ENCODE assay signal across 17 mouse cellular contexts in the genomic region with DNA sequence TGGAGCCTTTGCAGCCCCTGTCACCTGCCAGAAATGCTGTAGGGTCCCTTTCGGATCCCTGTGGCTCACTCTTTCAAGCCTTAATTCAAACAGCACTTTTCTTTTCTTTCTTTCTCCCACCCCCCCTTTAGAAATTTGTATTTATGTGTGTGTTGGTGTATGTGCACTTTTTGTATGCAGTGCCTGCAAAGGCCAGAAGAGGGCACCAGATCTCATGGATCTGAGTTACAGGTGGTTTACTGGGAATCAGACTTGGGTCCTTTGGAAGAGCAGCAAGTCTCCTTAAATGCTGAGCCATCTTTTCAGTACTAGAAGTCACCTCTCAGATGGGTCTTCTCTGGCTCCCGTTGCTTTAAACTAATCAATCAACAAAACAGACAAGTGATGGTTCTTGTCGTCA. TPM values are rescaled to one million over a fixed set of nuclear protein-coding genes. Genes with fewer than 3 reads are reported as not detected.
DNase-seq lines count a peak whose midpoint lies in the region; ATAC-seq and TF ChIP-seq lines count a peak whose summit lies in the region.
"Had no signal": no experiment of that assay in that cellular context is flagged by ENCODE, and none has a peak within 500 bp of the region (broad histone marks: within the 10 kb centered on the region; RNA-seq: fewer than 3 reads in every experiment).

No protein-coding gene starts in this region.

- ATAC-seq in forebrain, postnatal 0 days: no peak
- no peak for ATAC-seq in forebrain, embryonic 13.5 days
- ATAC-seq: activated CD4-positive, CD25-positive, alpha-beta regulatory T cell, adult 4 months had no signal

- no peak overlapping the region for H3K4me3 ChIP-seq in forebrain, postnatal 0 days (ENCODE audit: low read depth, low read length)
- no peak overlapping the region for H3K4me3 ChIP-seq in forebrain, embryonic 13.5 days
- H3K4me3 ChIP-seq in left cerebral cortex, adult 2 months: no peak overlapping the region
- H3K4me3 ChIP-seq: forebrain, embryonic 12.5 days; heart, embryonic 12.5 days; limb, embryonic 12.5 days had no signal

- no peaks in the 10 kb centered on the region for H3K36me3 ChIP-seq in forebrain, postnatal 0 days (ENCODE audit: insufficient read depth)
- H3K36me3 ChIP-seq in forebrain, embryonic 13.5 days (ENCODE audit: poor library complexity, severe bottlenecking): no peaks in the 10 kb centered on the region
- H3K36me3 ChIP-seq: forebrain, embryonic 12.5 days; heart, embryonic 12.5 days; limb, embryonic 12.5 days had no signal

- WGBS in forebrain, postnatal 0 days: 94% methylated on average over 3 of the region's 3 CpGs
- 96% methylated on average over 3 of the region's 3 CpGs for WGBS in forebrain, embryonic 13.5 days

- H3K4me1 ChIP-seq in forebrain, postnatal 0 days (ENCODE audit: insufficient read depth): no peaks in the 10 kb centered on the region
- peaks cover 17% of the 10 kb centered on the region for H3K4me1 ChIP-seq in forebrain, embryonic 13.5 days
- H3K4me1 ChIP-seq: heart, embryonic 12.5 days had no signal

- peaks cover 4% of the 10 kb centered on the region; the same call in 1 of the 2 replicates for H3K27me3 ChIP-seq in forebrain, postnatal 0 days (ENCODE audit: insufficient read depth, low read length)
- H3K27me3 ChIP-seq in forebrain, embryonic 13.5 days: peaks cover 32% of the 10 kb centered on the region

- no peak overlapping the region for H3K27ac ChIP-seq in forebrain, postnatal 0 days (ENCODE audit: low read depth, low read length)
- H3K27ac ChIP-seq in forebrain, embryonic 13.5 days: no peak overlapping the region
- no peak overlapping the region for H3K27ac ChIP-seq in left cerebral cortex, adult 2 months
- H3K27ac ChIP-seq: forebrain, embryonic 12.5 days; limb, embryonic 12.5 days had no signal

- intact Hi-C loops in left cerebral cortex, adult 2 months (cut with DNase I): no loop called here

- no peak overlapping the region for H3K9ac ChIP-seq in forebrain, postnatal 0 days
- H3K9ac ChIP-seq in forebrain, embryonic 13.5 days: no peak overlapping the region
- H3K9ac ChIP-seq: forebrain, embryonic 12.5 days; heart, embryonic 12.5 days; limb, embryonic 12.5 days had no signal

- H3K4me2 ChIP-seq in forebrain, postnatal 0 days (ENCODE audit: low read depth): no peak overlapping the region
- H3K4me2 ChIP-seq in forebrain, embryonic 13.5 days: no peak overlapping the region
- H3K4me2 ChIP-seq: forebrain, embryonic 12.5 days; heart, embryonic 12.5 days; limb, embryonic 12.5 days; midbrain, embryonic 11.5 days had no signal

- H3K9me3 ChIP-seq in forebrain, postnatal 0 days (ENCODE audit: low read length): no peaks in the 10 kb centered on the region
- 0 out of 2 replicates have a peak, but pooled peaks cover 5% of the 10 kb centered on the region for H3K9me3 ChIP-seq in forebrain, embryonic 13.5 days (replicated peaks)
- H3K9me3 ChIP-seq: forebrain, embryonic 12.5 days had no signal

- no peak for DNase-seq in forebrain, postnatal 0 days
- no peak for DNase-seq in left cerebral cortex, adult 2 months (ENCODE audit: extremely low spot score in 1 of 2, low spot score in 2 of 2)
- DNase-seq in left cerebral cortex, adult 11 months (ENCODE audit: low spot score): no peak
- DNase-seq in A20 (ENCODE audit: low read depth, low spot score) (peak; percentile 40), ZHBTc4 (ENCODE audit: low read depth, low spot score) (peak; percentile 68)
- no peak for DNase-seq in spleen, postnatal 4 days (ENCODE audit: low spot score in 2 of 2)
- DNase-seq in adrenal gland, adult 2 months: no peak
- DNase-seq: adrenal gland, postnatal 36 days; heart, postnatal 4 days; kidney, adult 9 months; lung, postnatal 4 days had no signal

- peak; percentile 53 for TF ChIP-seq CTCF in forebrain, postnatal 0 days (IDR thresholded peaks at IDR 0.05; ENCODE audit: low read depth)
- peak; percentile 16 for TF ChIP-seq CTCF in left cerebral cortex, adult 2 months (IDR thresholded peaks at IDR 0.05)

RNA-seq across cellular contexts. Expression of gene Cabp7, which starts 7.5 kb away (rescaled TPM):
- 5.3 and 5.5 TPM in 2 replicates for total RNA-seq in forebrain, postnatal 0 days (2014; rRNA removed)
- 1.3 and 1.6 TPM in 2 replicates for polyA plus RNA-seq in forebrain, postnatal 0 days (2015; fragmentation: Nextera tagmentation; extraction: Ambion mirVana)
- polyA plus RNA-seq in forebrain, embryonic 13.5 days (2015; fragmentation: Nextera tagmentation; extraction: Ambion mirVana): 0.59 and 0.87 TPM in 2 replicates
- 10 to 100 TPM; 15.6 to 22.7 TPM for total RNA-seq in left cerebral cortex, adult 2 months (2021)
- under 1 TPM in 1 of 2 experiments, not detected in 1; 0.24 TPM for total RNA-seq in adrenal gland, adult 2 months (2021)
- 0.08 and 0.28 TPM in 2 replicates for polyA plus RNA-seq in adrenal gland, adult 2 months (2012; rRNA removed)
- total RNA-seq: heart, postnatal 4 days had no signal

RNA-seq across cellular contexts. Expression of gene Zmat5, which starts 49.6 kb away (rescaled TPM):
- 20.6 and 29.5 TPM in 2 replicates for total RNA-seq in forebrain, postnatal 0 days (2014; rRNA removed)
- 62.6 and 78.7 TPM in 2 replicates for polyA plus RNA-seq in forebrain, postnatal 0 days (2015; fragmentation: Nextera tagmentation; extraction: Ambion mirVana)
- polyA plus RNA-seq in forebrain, embryonic 13.5 days (2015; fragmentation: Nextera tagmentation; extraction: Ambion mirVana): 83.1 and 84.4 TPM in 2 replicates
- 10 to 100 TPM; 31.1 to 33.9 TPM for total RNA-seq in left cerebral cortex, adult 2 months (2021)
- total RNA-seq in adrenal gland, adult 2 months (2021): 10 to 100 TPM; 45.6 to 60.6 TPM
- polyA plus RNA-seq in adrenal gland, adult 2 months (2012; rRNA removed): 52.9 and 67.8 TPM in 2 replicates

RNA-seq across cellular contexts. Expression of gene Uqcr10, which starts 49.9 kb away (rescaled TPM):
- 171 and 220 TPM in 2 replicates for total RNA-seq in forebrain, postnatal 0 days (2014; rRNA removed)
- 797 and 1,037 TPM in 2 replicates for polyA plus RNA-seq in forebrain, postnatal 0 days (2015; fragmentation: Nextera tagmentation; extraction: Ambion mirVana)
- 599 and 621 TPM in 2 replicates for polyA plus RNA-seq in forebrain, embryonic 13.5 days (2015; fragmentation: Nextera tagmentation; extraction: Ambion mirVana)
- 100 to 1,000 TPM; 362 to 374 TPM for total RNA-seq in left cerebral cortex, adult 2 months (2021)
- total RNA-seq in adrenal gland, adult 2 months (2021): 1,000 to 10,000 TPM in 1 of 2 experiments, 100 to 1,000 TPM in 1; 942 to 1,033 TPM
- 916 and 1,226 TPM in 2 replicates for polyA plus RNA-seq in adrenal gland, adult 2 months (2012; rRNA removed)

Comparison
In these comparisons a context has a peak if more than half of its experiments do, and no peak if none do; other contexts are left out.
1. DNase-seq: peak in A20 (single experiment) and ZHBTc4 (single experiment); none in forebrain, postnatal 0 days (single experiment), left cerebral cortex, adult 2 months (0 of 2), left cerebral cortex, adult 11 months (single experiment), spleen, postnatal 4 days (0 of 2) and adrenal gland, adult 2 months (single experiment).